In genomic region chr7:129680534-129681210, GRCm38 (mm10) we compare ENCODE assay signal across 8 mouse cellular contexts.
DNase-seq lines count a peak whose midpoint lies in the region; ATAC-seq and TF ChIP-seq lines count a peak whose summit lies in the region.

No protein-coding gene starts in this region.

- 22% methylated on average over 10 of the region's 10 CpGs for WGBS in intestine, embryonic 14.5 days
- 31% methylated on average over 10 of the region's 10 CpGs for WGBS in lung, embryonic 14.5 days

- H3K9ac ChIP-seq in intestine, embryonic 14.5 days (ENCODE audit: low read length): no peak overlapping the region
- H3K9ac ChIP-seq in lung, embryonic 14.5 days: no peak overlapping the region

- H3K4me2 ChIP-seq in intestine, embryonic 14.5 days (ENCODE audit: low read length): no peak overlapping the region
- H3K4me2 ChIP-seq in lung, embryonic 14.5 days: no peak overlapping the region

- intact Hi-C loops in gastrocnemius, postnatal 14 days (cut with DNase I; ENCODE audit: low total_unique reads): no loop called here

- peak; percentile 70 for ATAC-seq in intestine, embryonic 14.5 days (replicated peaks; ENCODE audit: low FRiP score, low TSS enrichment, low read depth)
- ATAC-seq in lung, embryonic 14.5 days (ENCODE audit: insufficient read depth): peak; percentile 47; the same call in 1 of the 2 replicates

- no peaks in the 10 kb centered on the region for H3K9me3 ChIP-seq in intestine, embryonic 14.5 days (ENCODE audit: control insufficient read depth, low read length)
- H3K9me3 ChIP-seq in lung, embryonic 14.5 days (ENCODE audit: low read depth, low read length): no peaks in the 10 kb centered on the region

- TF ChIP-seq CTCF in lung, embryonic 14.5 days (IDR thresholded peaks at IDR 0.05; ENCODE audit: low read depth): peak; percentile 75

- H3K27ac ChIP-seq in intestine, embryonic 14.5 days (ENCODE audit: low read depth): peak overlapping the region; percentile 75
- peak overlapping the region; percentile 48; the same call in 1 of the 2 replicates for H3K27ac ChIP-seq in lung, embryonic 14.5 days (ENCODE audit: low read depth)

- no peaks in the 10 kb centered on the region for H3K27me3 ChIP-seq in intestine, embryonic 14.5 days (replicated peaks; ENCODE audit: control insufficient read depth, insufficient read depth, low read length)
- H3K27me3 ChIP-seq in lung, embryonic 14.5 days (ENCODE audit: insufficient read depth, low read length): no peaks in the 10 kb centered on the region

- no peak overlapping the region for H3K4me3 ChIP-seq in intestine, embryonic 14.5 days (ENCODE audit: low read depth, low read length)
- H3K4me3 ChIP-seq in lung, embryonic 14.5 days (ENCODE audit: low read depth, low read length): no peak overlapping the region

- H3K36me3 ChIP-seq in intestine, embryonic 14.5 days (ENCODE audit: control insufficient read depth, insufficient read depth, low read length): no peaks in the 10 kb centered on the region
- no peaks in the 10 kb centered on the region for H3K36me3 ChIP-seq in lung, embryonic 14.5 days (ENCODE audit: insufficient read depth)

- DNase-seq in gastrocnemius, postnatal 10 days: peak; percentile 27
- no peak for DNase-seq in gastrocnemius, postnatal 25 days
- DNase-seq in urinary bladder, postnatal 25 days (ENCODE audit: low spot score): peak; percentile 45
- no peak for DNase-seq in urinary bladder, postnatal 10 days (ENCODE audit: low spot score)
- peak; percentile 73 for DNase-seq in intestine, embryonic 14.5 days (ENCODE audit: low spot score)
- DNase-seq in lung, embryonic 14.5 days: peak; percentile 88
- peak; percentile 7 for DNase-seq in thymus, postnatal 25 days
- no peak for DNase-seq in gastrocnemius, postnatal 14 days

- peaks cover 27% of the 10 kb centered on the region for H3K4me1 ChIP-seq in intestine, embryonic 14.5 days (replicated peaks; ENCODE audit: control insufficient read depth, insufficient read depth, low read length)
- peaks cover 8% of the 10 kb centered on the region for H3K4me1 ChIP-seq in lung, embryonic 14.5 days (ENCODE audit: insufficient read depth)

Comparison
In these comparisons a context has a peak if more than half of its experiments do, and no peak if none do; other contexts are left out.
1. DNase-seq: peak in gastrocnemius, postnatal 10 days (single experiment), urinary bladder, postnatal 25 days (single experiment), intestine, embryonic 14.5 days (single experiment), lung, embryonic 14.5 days (single experiment) and thymus, postnatal 25 days (single experiment); none in gastrocnemius, postnatal 25 days (single experiment), urinary bladder, postnatal 10 days (single experiment) and gastrocnemius, postnatal 14 days (single experiment).